Mouse (Mus musculus): ENCODE measurements around the gene Gm5155. TPM values are rescaled to one million over a fixed set of nuclear protein-coding genes. Genes with fewer than 3 reads are reported as not detected.

Gene Gm5155
- polyA plus RNA-seq (2017; shearing (Covaris generic)), result not detected

GRCm38 (mm10) chr7:17871467-17871866 lies at the start of gene Gm5155:
Gene Gm5155, plus strand, starts transcription at chr7:17871767.

Other genes with a start within 250 kb of the Gm5155 start
- not detected for gene Ceacam5, start 158.5 kb upstream of the Gm5155 start, polyA plus RNA-seq (2017; shearing (Covaris generic))
- gene Ceacam14, start 59.1 kb upstream of the Gm5155 start, polyA plus RNA-seq (2017; shearing (Covaris generic)), result not detected
- gene Ceacam11, start 100.4 kb downstream of the Gm5155 start, polyA plus RNA-seq (2017; shearing (Covaris generic)), result not detected
- not detected for gene Ceacam13, start 138.1 kb downstream of the Gm5155 start, polyA plus RNA-seq (2017; shearing (Covaris generic))
- not detected for gene Ceacam12, start 194.2 kb downstream of the Gm5155 start, polyA plus RNA-seq (2017; shearing (Covaris generic))